Mouse (Mus musculus) limb, embryonic 12.5 days (tissue): ENCODE measurements at regions not wholly inside any gene's neighbourhood (a gene's known extent, or its start where the extent isn't known, plus 50 kb on each side); places are given as distances from the start of the nearest gene placed in this dataset.
"Not testable (repeated sequence)": the region's sequence is repeated elsewhere in the genome, so short reads cannot be mapped to it uniquely, and the experiment has no call there.

Source experiments
- ATAC-seq: fragments of 200-750 bp; cut with Nextera tagmentation; 2 replicates; pipeline ENCODE4 v1.8.0; 2017; ENCODE audit warnings: low read depth, moderate TSS enrichment; ENCODE audit not compliant: insufficient number of reproducible peaks, insufficient read depth, low FRiP score, low TSS enrichment
- H3K27ac ChIP-seq: fragments of 300-500 bp; sonication (generic); 2 replicates; pipeline ENCODE4 v1.5.1; 2016; ENCODE audit warnings: mild to moderate bottlenecking, moderate library complexity
- H3K27me3 ChIP-seq: fragments of 300-500 bp; sonication (generic); 2 replicates; pipeline ENCODE4 v1.6.1; 2016; ENCODE audit warnings: mild to moderate bottlenecking, moderate library complexity
- H3K36me3 ChIP-seq: fragments of 300-500 bp; sonication (generic); 2 replicates; pipeline ENCODE4 v1.6.1; 2016; ENCODE audit warnings: mild to moderate bottlenecking, moderate library complexity
- H3K4me1 ChIP-seq: fragments of 300-500 bp; sonication (generic); replicated peaks from 2 replicates; pipeline ENCODE4 v1.6.1; 2016
- H3K4me2 ChIP-seq: fragments of 300-500 bp; sonication (generic); 2 replicates; pipeline ENCODE4 v1.6.1; 2016; ENCODE audit warnings: mild to moderate bottlenecking, moderate library complexity
- H3K4me3 ChIP-seq: fragments of 300-500 bp; sonication (generic); replicated peaks from 2 replicates; pipeline ENCODE4 v1.5.1; 2016; ENCODE audit warnings: mild to moderate bottlenecking
- H3K9ac ChIP-seq: fragments of 300-500 bp; sonication (generic); replicated peaks from 2 replicates; pipeline ENCODE4 v1.6.1; 2016; ENCODE audit warnings: mild to moderate bottlenecking, moderate library complexity
- H3K9me3 ChIP-seq: fragments of 300-500 bp; sonication (generic); 2 replicates; pipeline ENCODE4 v1.6.1; 2016; ENCODE audit warnings: mild to moderate bottlenecking, moderate library complexity
- WGBS: fragments of 180-500 bp; shearing (Covaris S2); methylation state at CpG from one replicate; pipeline ENCODE4 v1.1.7; 2016; 5-methylcytosine and 5-hydroxymethylcytosine counted together

GRCm38 (mm10) chr17:82485544-82485943 is 729.5 kb upstream of the Pkdcc start:
- H3K4me1 ChIP-seq, result no peaks in the 10 kb centered on the region
- WGBS, result 20% methylated on average over 3 of the region's 3 CpGs
- ATAC-seq, result no peak
- no peak overlapping the region for H3K4me2 ChIP-seq
- H3K27me3 ChIP-seq, result no peaks in the 10 kb centered on the region
- H3K9me3 ChIP-seq, result no peaks in the 10 kb centered on the region
- no peak overlapping the region for H3K9ac ChIP-seq
- no peak overlapping the region for H3K27ac ChIP-seq
- no peak overlapping the region for H3K4me3 ChIP-seq
- H3K36me3 ChIP-seq, result no peaks in the 10 kb centered on the region

- Histone ChIP-seq H3K4me1 (no peaks in the 10 kb centered on the region), H3K4me2 (no peak overlapping the region), H3K9me3 (no peaks in the 10 kb centered on the region), H3K4me3 (no peak overlapping the region), H3K27ac (no peak overlapping the region), H3K9ac (no peak overlapping the region), H3K27me3 (no peaks in the 10 kb centered on the region), H3K36me3 (no peaks in the 10 kb centered on the region)
- no peak for ATAC-seq
- 69% methylated on average over 6 of the region's 6 CpGs for WGBS
These were observed 730.5 kb upstream of the Pkdcc start for GRCm38 (mm10) chr17:82484609-82485008.

DNA sequence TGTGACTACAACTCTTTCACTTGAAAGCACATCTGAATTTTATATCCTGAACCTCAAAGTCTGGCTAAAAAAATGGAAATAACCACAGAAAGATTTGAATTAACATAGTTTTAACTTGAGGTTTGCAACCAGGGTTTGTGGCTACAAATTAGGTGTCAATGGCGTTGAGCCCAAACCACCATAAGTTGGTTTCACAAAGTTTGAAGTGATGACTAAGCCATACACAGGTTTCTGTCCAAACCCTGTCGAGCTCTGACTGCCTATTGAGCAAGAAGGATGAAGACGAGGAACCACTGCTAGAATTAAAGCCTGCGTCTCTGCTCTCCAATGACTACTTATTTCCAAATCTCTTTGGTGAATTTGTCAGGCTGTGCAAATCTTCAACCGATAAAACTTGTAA is 719.8 kb upstream of the Slc8a1 start:
- 80% methylated on average over 5 of the region's 5 CpGs for WGBS
- Histone ChIP-seq H3K27me3 (no peaks in the 10 kb centered on the region), H3K27ac (no peak overlapping the region), H3K4me2 (no peak overlapping the region), H3K4me1 (no peaks in the 10 kb centered on the region), H3K9ac (no peak overlapping the region), H3K4me3 (no peak overlapping the region), H3K36me3 (no peaks in the 10 kb centered on the region), H3K9me3 (no peaks in the 10 kb centered on the region)
- no peak for ATAC-seq

- H3K36me3 ChIP-seq, result no peaks in the 10 kb centered on the region
- no peak overlapping the region for H3K27ac ChIP-seq
- H3K4me2 ChIP-seq, result no peak overlapping the region
- ATAC-seq, result no peak
- no peaks in the 10 kb centered on the region for H3K27me3 ChIP-seq
- 86% methylated on average over 1 of the region's 1 CpGs for WGBS
- no peak overlapping the region for H3K4me3 ChIP-seq
- H3K9ac ChIP-seq, result no peak overlapping the region
- H3K4me1 ChIP-seq, result no peaks in the 10 kb centered on the region
- no peaks in the 10 kb centered on the region for H3K9me3 ChIP-seq
These were observed 715.7 kb upstream of the Slc8a1 start for GRCm38 (mm10) chr17:82453847-82454246.

- Histone ChIP-seq H3K4me2 (no peak overlapping the region), H3K9me3 (no peaks in the 10 kb centered on the region), H3K27me3 (no peaks in the 10 kb centered on the region), H3K27ac (no peak overlapping the region), H3K9ac (no peak overlapping the region), H3K36me3 (no peaks in the 10 kb centered on the region), H3K4me1 (no peaks in the 10 kb centered on the region), H3K4me3 (no peak overlapping the region)
- ATAC-seq, result no peak
- 71% methylated on average over 3 of the region's 3 CpGs for WGBS
These were observed 700.9 kb upstream of the Slc8a1 start for GRCm38 (mm10) chr17:82439105-82439504.

DNA sequence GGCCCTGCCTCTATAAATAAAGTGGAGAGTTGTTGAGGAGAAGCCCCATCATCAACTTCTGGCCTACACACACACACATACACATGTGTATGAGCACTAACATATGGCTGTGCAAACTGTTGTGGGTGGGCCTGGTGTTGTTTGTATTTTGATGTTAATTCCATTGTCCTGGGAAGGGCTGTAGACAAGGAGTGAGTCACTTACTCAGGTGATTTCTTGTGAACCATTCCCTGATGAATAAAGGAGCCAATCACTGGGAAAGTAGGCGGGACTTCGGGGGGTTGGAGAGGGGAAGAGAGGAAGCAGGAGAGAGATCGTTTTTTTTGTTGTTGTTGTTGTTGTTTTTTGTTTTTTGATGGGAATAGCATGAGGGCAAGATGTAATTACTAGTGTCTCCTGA is 699.0 kb upstream of the Slc8a1 start:
- 86% methylated on average over 3 of the region's 3 CpGs for WGBS

GRCm38 (mm10) chr17:82432678-82433077 is 694.5 kb upstream of the Slc8a1 start:
- Histone ChIP-seq H3K4me2 (no peak overlapping the region), H3K9me3 (no peaks in the 10 kb centered on the region), H3K27me3 (no peaks in the 10 kb centered on the region), H3K36me3 (no peaks in the 10 kb centered on the region), H3K4me1 (no peaks in the 10 kb centered on the region), H3K9ac (no peak overlapping the region), H3K4me3 (no peak overlapping the region), H3K27ac (no peak overlapping the region)
- 57% methylated on average over 3 of the region's 3 CpGs for WGBS
- no peak for ATAC-seq

More for the DNA sequence above, 699.0 kb upstream of the Slc8a1 start:
- no peak overlapping the region for H3K4me2 ChIP-seq
- no peak overlapping the region for H3K9ac ChIP-seq
- no peak for ATAC-seq
- H3K4me1 ChIP-seq, result no peaks in the 10 kb centered on the region
- no peak overlapping the region for H3K27ac ChIP-seq
- H3K36me3 ChIP-seq, result no peaks in the 10 kb centered on the region
- no peak overlapping the region for H3K4me3 ChIP-seq
- H3K9me3 ChIP-seq, result no peaks in the 10 kb centered on the region
- H3K27me3 ChIP-seq, result no peaks in the 10 kb centered on the region

- WGBS, result 93% methylated on average over 2 of the region's 2 CpGs
- H3K9me3 ChIP-seq, result 0 out of 2 replicates have a peak, but pooled peaks cover 3% of the 10 kb centered on the region
- no peak for ATAC-seq
These were observed 670.1 kb upstream of the Slc8a1 start for GRCm38 (mm10) chr17:82408296-82408695.

GRCm38 (mm10) chr17:82399328-82399727 is 661.2 kb upstream of the Slc8a1 start:
- Histone ChIP-seq H3K4me3 (no peak overlapping the region), H3K36me3 (no peaks in the 10 kb centered on the region), H3K4me2 (no peak overlapping the region), H3K9ac (no peak overlapping the region), H3K27me3 (no peaks in the 10 kb centered on the region), H3K27ac (no peak overlapping the region), H3K4me1 (no peaks in the 10 kb centered on the region), H3K9me3 (no peaks in the 10 kb centered on the region)
- WGBS, result 91% methylated on average over 1 of the region's 1 CpGs
- no peak for ATAC-seq

More at GRCm38 (mm10) chr17:82408296-82408695, 670.1 kb upstream of the Slc8a1 start:
- Histone ChIP-seq H3K4me2 (no peak overlapping the region), H3K4me3 (no peak overlapping the region), H3K27ac (no peak overlapping the region), H3K9ac (no peak overlapping the region), H3K27me3 (no peaks in the 10 kb centered on the region), H3K36me3 (no peaks in the 10 kb centered on the region), H3K4me1 (no peaks in the 10 kb centered on the region)

DNA sequence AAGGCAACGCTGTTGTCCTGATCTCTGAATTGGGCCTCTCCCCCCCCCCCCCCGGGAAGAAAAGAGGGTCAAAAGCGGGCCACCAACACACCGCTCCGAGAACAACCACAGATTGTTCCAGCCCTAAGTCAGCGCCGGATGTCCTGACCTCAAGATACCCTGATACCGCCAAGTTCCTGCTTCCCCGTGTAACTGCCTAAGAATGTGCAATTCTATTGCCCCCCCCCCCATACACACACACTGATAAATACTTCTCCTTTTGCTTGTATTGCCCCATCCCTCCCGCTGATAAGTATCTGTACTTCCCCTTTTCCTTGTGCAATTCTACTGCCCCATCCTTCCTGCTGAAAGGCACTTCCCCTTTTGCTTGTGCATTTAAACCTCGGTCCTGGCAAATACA is 641.2 kb upstream of the Slc8a1 start:
- ATAC-seq, H3K27ac ChIP-seq, H3K4me1 ChIP-seq, H3K27me3 ChIP-seq, H3K9ac ChIP-seq, H3K4me3 ChIP-seq, H3K4me2 ChIP-seq, H3K36me3 ChIP-seq, H3K9me3 ChIP-seq: not testable (repeated sequence)
- 89% methylated on average over 5 of the region's 11 CpGs for WGBS

- H3K36me3 ChIP-seq, result no peaks in the 10 kb centered on the region
- no peak overlapping the region for H3K4me3 ChIP-seq
- WGBS, result 87% methylated on average over 2 of the region's 2 CpGs
- H3K9ac ChIP-seq, result no peak overlapping the region
- no peak for ATAC-seq
- H3K27ac ChIP-seq, result no peak overlapping the region
- H3K4me2 ChIP-seq, result no peak overlapping the region
- no peaks in the 10 kb centered on the region for H3K9me3 ChIP-seq
- H3K4me1 ChIP-seq, result no peaks in the 10 kb centered on the region
- H3K27me3 ChIP-seq, result no peaks in the 10 kb centered on the region
These were observed 640.2 kb upstream of the Slc8a1 start for GRCm38 (mm10) chr17:82378248-82378820.

- Histone ChIP-seq H3K4me2 (no peak overlapping the region), H3K27ac (no peak overlapping the region), H3K9ac (no peak overlapping the region), H3K36me3 (no peaks in the 10 kb centered on the region), H3K4me3 (no peak overlapping the region), H3K27me3 (no peaks in the 10 kb centered on the region), H3K4me1 (no peaks in the 10 kb centered on the region), H3K9me3 (no peaks in the 10 kb centered on the region)
- no peak for ATAC-seq
- 81% methylated on average over 1 of the region's 1 CpGs for WGBS
These were observed 639.0 kb upstream of the Slc8a1 start for GRCm38 (mm10) chr17:82377176-82377592.
